Mouse (Mus musculus): ENCODE results near the gene Ldb3. TPM values are rescaled to one million over a fixed set of nuclear protein-coding genes. Genes with fewer than 3 reads are reported as not detected.
A peak's percentile ranks its signal among the peaks of the same experiment; 100 is the strongest.

The Ldb3 gene
- polyA plus RNA-seq, 1 experiment from 2014 or later: 301 TPM

GRCm38 (mm10) chr14:34620611-34621376 is 32.3 kb upstream of the Ldb3 start:
- 16% methylated on average over 10 of the region's 10 CpGs for WGBS
- H3K4me2 ChIP-seq (ENCODE audit: low read length): no peak overlapping the region
- no peaks in the 10 kb centered on the region for H3K36me3 ChIP-seq (ENCODE audit: control insufficient read depth, insufficient read depth, low read length)
- H3K9ac ChIP-seq (ENCODE audit: low read length): no peak overlapping the region
- no peak for ATAC-seq (ENCODE audit: insufficient number of reproducible peaks, insufficient read depth, low FRiP score, low read depth)
- H3K4me1 ChIP-seq (ENCODE audit: control insufficient read depth in 2 of 2, insufficient read depth in 2 of 2, low read length in 2 of 2): peaks cover 5% of the 10 kb centered on the region in 2 experiments
- no peak overlapping the region for H3K27ac ChIP-seq (replicated peaks in 1 of 2; ENCODE audit: control insufficient read depth in 1 of 2, insufficient read depth in 1 of 2, low read depth in 2 of 2, low read length in 2 of 2)
- no peak overlapping the region for H3K4me3 ChIP-seq (ENCODE audit: control insufficient read depth in 1 of 2, insufficient read depth in 1 of 2, low read depth in 1 of 2, low read length in 2 of 2)
- H3K27me3 ChIP-seq (ENCODE audit: control insufficient read depth, insufficient read depth, low read length): peaks cover 6% of the 10 kb centered on the region
- no peaks in the 10 kb centered on the region for H3K9me3 ChIP-seq (ENCODE audit: control insufficient read depth, low read length)

- 43% methylated on average over 9 of the region's 9 CpGs for WGBS
- Histone ChIP-seq H3K4me1 (ENCODE audit: control insufficient read depth in 2 of 2, insufficient read depth in 2 of 2, low read length in 2 of 2) (peaks cover 12 to 18% of the 10 kb centered on the region in 2 experiments), H3K4me3 (ENCODE audit: control insufficient read depth in 1 of 2, insufficient read depth in 1 of 2, low read depth in 1 of 2, low read length in 2 of 2) (no peak overlapping the region), H3K36me3 (ENCODE audit: control insufficient read depth, insufficient read depth, low read length) (no peaks in the 10 kb centered on the region), H3K27ac (replicated peaks in 1 of 2; ENCODE audit: control insufficient read depth in 1 of 2, insufficient read depth in 1 of 2, low read depth in 2 of 2, low read length in 2 of 2) (no peak overlapping the region), H3K4me2 (ENCODE audit: low read length) (no peak overlapping the region), H3K9ac (ENCODE audit: low read length) (no peak overlapping the region), H3K9me3 (ENCODE audit: control insufficient read depth, low read length) (no peaks in the 10 kb centered on the region), H3K27me3 (ENCODE audit: control insufficient read depth, insufficient read depth, low read length) (peaks cover 18% of the 10 kb centered on the region)
- no peak for ATAC-seq (ENCODE audit: insufficient number of reproducible peaks, insufficient read depth, low FRiP score, low read depth)
These were observed 30.3 kb upstream of the Ldb3 start for GRCm38 (mm10) chr14:34618808-34619207.

- 0 out of 2 replicates have a peak, but pooled peaks have one; percentile 5 for ATAC-seq (ENCODE audit: insufficient number of reproducible peaks, insufficient read depth, low FRiP score, low read depth)
- 2% methylated on average over 8 of the region's 8 CpGs for WGBS
- peaks cover 18% of the 10 kb centered on the region for H3K27me3 ChIP-seq (ENCODE audit: control insufficient read depth, insufficient read depth, low read length)
These were observed 28.3 kb upstream of the Ldb3 start for GRCm38 (mm10) chr14:34616821-34617220.

GRCm38 (mm10) chr14:34615625-34616024 is 27.1 kb upstream of the Ldb3 start:
- no peak for ATAC-seq (ENCODE audit: insufficient number of reproducible peaks, insufficient read depth, low FRiP score, low read depth)
- H3K4me2 ChIP-seq (ENCODE audit: low read length): no peak overlapping the region

More at GRCm38 (mm10) chr14:34616821-34617220, 28.3 kb upstream of the Ldb3 start:
- Histone ChIP-seq H3K36me3 (ENCODE audit: control insufficient read depth, insufficient read depth, low read length) (no peaks in the 10 kb centered on the region), H3K27ac (replicated peaks in 1 of 2; ENCODE audit: control insufficient read depth in 1 of 2, insufficient read depth in 1 of 2, low read depth in 2 of 2, low read length in 2 of 2) (no peak overlapping the region), H3K9me3 (ENCODE audit: control insufficient read depth, low read length) (no peaks in the 10 kb centered on the region), H3K9ac (ENCODE audit: low read length) (no peak overlapping the region), H3K4me1 (ENCODE audit: control insufficient read depth in 2 of 2, insufficient read depth in 2 of 2, low read length in 2 of 2) (peaks cover 7 to 21% of the 10 kb centered on the region in 2 experiments; a peak in 3 of 4 replicates), H3K4me3 (ENCODE audit: control insufficient read depth in 1 of 2, insufficient read depth in 1 of 2, low read depth in 1 of 2, low read length in 2 of 2) (no peak overlapping the region), H3K4me2 (ENCODE audit: low read length) (no peak overlapping the region)

GRCm38 (mm10) chr14:34615082-34615481 is 26.6 kb upstream of the Ldb3 start:
- Histone ChIP-seq H3K27me3 (ENCODE audit: control insufficient read depth, insufficient read depth, low read length) (peaks cover 18% of the 10 kb centered on the region), H3K4me1 (ENCODE audit: control insufficient read depth in 2 of 2, insufficient read depth in 2 of 2, low read length in 2 of 2) (peaks cover 7 to 17% of the 10 kb centered on the region in 2 experiments; a peak in 3 of 4 replicates), H3K9me3 (ENCODE audit: control insufficient read depth, low read length) (no peaks in the 10 kb centered on the region), H3K27ac (replicated peaks in 1 of 2; ENCODE audit: control insufficient read depth in 1 of 2, insufficient read depth in 1 of 2, low read depth in 2 of 2, low read length in 2 of 2) (no peak overlapping the region), H3K9ac (ENCODE audit: low read length) (peak overlapping the region; percentile 52), H3K36me3 (ENCODE audit: control insufficient read depth, insufficient read depth, low read length) (no peaks in the 10 kb centered on the region), H3K4me2 (ENCODE audit: low read length) (peak overlapping the region; percentile 72), H3K4me3 (ENCODE audit: control insufficient read depth in 1 of 2, insufficient read depth in 1 of 2, low read depth in 1 of 2, low read length in 2 of 2) (peak overlapping the region; percentile 36 to 45)
- ATAC-seq (ENCODE audit: insufficient number of reproducible peaks, insufficient read depth, low FRiP score, low read depth): no peak
- 4% methylated on average over 13 of the region's 13 CpGs for WGBS

More at GRCm38 (mm10) chr14:34615625-34616024, 27.1 kb upstream of the Ldb3 start:
- peaks cover 18% of the 10 kb centered on the region for H3K27me3 ChIP-seq (ENCODE audit: control insufficient read depth, insufficient read depth, low read length)
- no peaks in the 10 kb centered on the region for H3K9me3 ChIP-seq (ENCODE audit: control insufficient read depth, low read length)
- H3K9ac ChIP-seq (ENCODE audit: low read length): no peak overlapping the region
- H3K36me3 ChIP-seq (ENCODE audit: control insufficient read depth, insufficient read depth, low read length): no peaks in the 10 kb centered on the region
- 64% methylated on average over 4 of the region's 4 CpGs for WGBS
- no peak overlapping the region for H3K27ac ChIP-seq (replicated peaks in 1 of 2; ENCODE audit: control insufficient read depth in 1 of 2, insufficient read depth in 1 of 2, low read depth in 2 of 2, low read length in 2 of 2)
- H3K4me1 ChIP-seq (ENCODE audit: control insufficient read depth in 2 of 2, insufficient read depth in 2 of 2, low read length in 2 of 2): peaks cover 7 to 19% of the 10 kb centered on the region in 2 experiments; a peak in 3 of 4 replicates
- no peak overlapping the region for H3K4me3 ChIP-seq (ENCODE audit: control insufficient read depth in 1 of 2, insufficient read depth in 1 of 2, low read depth in 1 of 2, low read length in 2 of 2)

GRCm38 (mm10) chr14:34614551-34614950 is 26.1 kb upstream of the Ldb3 start:
- peak overlapping the region; percentile 52 for H3K9ac ChIP-seq (ENCODE audit: low read length)
- peak overlapping the region; percentile 72 for H3K4me2 ChIP-seq (ENCODE audit: low read length)
- peaks cover 18% of the 10 kb centered on the region for H3K27me3 ChIP-seq (ENCODE audit: control insufficient read depth, insufficient read depth, low read length)
- ATAC-seq (ENCODE audit: insufficient number of reproducible peaks, insufficient read depth, low FRiP score, low read depth): no peak
- no peak overlapping the region for H3K27ac ChIP-seq (replicated peaks in 1 of 2; ENCODE audit: control insufficient read depth in 1 of 2, insufficient read depth in 1 of 2, low read depth in 2 of 2, low read length in 2 of 2)
- no peaks in the 10 kb centered on the region for H3K36me3 ChIP-seq (ENCODE audit: control insufficient read depth, insufficient read depth, low read length)
- H3K4me3 ChIP-seq (ENCODE audit: control insufficient read depth in 1 of 2, insufficient read depth in 1 of 2, low read depth in 1 of 2, low read length in 2 of 2): peak overlapping the region; percentile 36 to 45
- H3K4me1 ChIP-seq (ENCODE audit: control insufficient read depth in 2 of 2, insufficient read depth in 2 of 2, low read length in 2 of 2): peaks cover 7 to 17% of the 10 kb centered on the region in 2 experiments; a peak in 3 of 4 replicates
- no peaks in the 10 kb centered on the region for H3K9me3 ChIP-seq (ENCODE audit: control insufficient read depth, low read length)
- WGBS: 17% methylated on average over 15 of the region's 15 CpGs

- H3K27me3 ChIP-seq (ENCODE audit: control insufficient read depth, insufficient read depth, low read length): peaks cover 18% of the 10 kb centered on the region
- ATAC-seq (ENCODE audit: insufficient number of reproducible peaks, insufficient read depth, low FRiP score, low read depth): peak; percentile 68
- no peaks in the 10 kb centered on the region for H3K36me3 ChIP-seq (ENCODE audit: control insufficient read depth, insufficient read depth, low read length)
- H3K4me2 ChIP-seq (ENCODE audit: low read length): no peak overlapping the region
- no peaks in the 10 kb centered on the region for H3K9me3 ChIP-seq (ENCODE audit: control insufficient read depth, low read length)
- H3K4me3 ChIP-seq (ENCODE audit: control insufficient read depth in 1 of 2, insufficient read depth in 1 of 2, low read depth in 1 of 2, low read length in 2 of 2): no peak overlapping the region
- peaks cover 7 to 17% of the 10 kb centered on the region in 2 experiments; a peak in 3 of 4 replicates for H3K4me1 ChIP-seq (ENCODE audit: control insufficient read depth in 2 of 2, insufficient read depth in 2 of 2, low read length in 2 of 2)
- H3K27ac ChIP-seq (replicated peaks in 1 of 2; ENCODE audit: control insufficient read depth in 1 of 2, insufficient read depth in 1 of 2, low read depth in 2 of 2, low read length in 2 of 2): no peak overlapping the region
- WGBS: 19% methylated on average over 6 of the region's 6 CpGs
- H3K9ac ChIP-seq (ENCODE audit: low read length): no peak overlapping the region
These were observed 25.0 kb upstream of the Ldb3 start for GRCm38 (mm10) chr14:34613523-34613922.
